Mouse (Mus musculus) embryonic facial prominence, embryonic 13.5 days (tissue): Measurements from ENCODE around the gene Olfr1123. TPM values are rescaled to one million over a fixed set of nuclear protein-coding genes. Genes with fewer than 3 reads are reported as not detected.

Experiments
- polyA plus RNA-seq: library from polyadenylated mRNA; unstranded; fragments of >200 nt; fragmentation: Nextera tagmentation; extraction: Ambion mirVana; gene quantifications from 2 replicates; pipeline ENCODE4 v1.2.1, GENCODE M21; 2015

Gene Olfr1123
- polyA plus RNA-seq, 1 experiment from 2014 or later = not detected

Other genes with a start within 250 kb of the Olfr1123 start
- not detected in 2 replicates for gene Olfr1112, start 228.8 kb upstream of the Olfr1123 start, polyA plus RNA-seq
- not detected in 2 replicates for gene Olfr1113, start 207.7 kb upstream of the Olfr1123 start, polyA plus RNA-seq
- not detected in 2 replicates for gene Olfr1115, start 168.6 kb upstream of the Olfr1123 start, polyA plus RNA-seq
- gene Olfr1116, start 149.1 kb upstream of the Olfr1123 start, polyA plus RNA-seq = not detected in 2 replicates
- not detected in 2 replicates for gene Olfr1118, start 109.1 kb upstream of the Olfr1123 start, polyA plus RNA-seq
- gene Olfr1120, start 61.8 kb upstream of the Olfr1123 start, polyA plus RNA-seq = not detected in 2 replicates
- not detected in 2 replicates for gene Olfr1121, start 46.7 kb upstream of the Olfr1123 start, polyA plus RNA-seq
- gene Olfr1122, start 30.8 kb upstream of the Olfr1123 start, polyA plus RNA-seq = not detected in 2 replicates
- 0.14 TPM in 1 of 2 replicates, not detected in the other for gene Olfr1124, start 13.6 kb downstream of the Olfr1123 start, polyA plus RNA-seq
- not detected in 2 replicates for gene Olfr1126, start 37.3 kb downstream of the Olfr1123 start, polyA plus RNA-seq
- gene Pramel7, start 80.5 kb downstream of the Olfr1123 start, polyA plus RNA-seq = not detected in 2 replicates
- not detected in 2 replicates for gene Pramel6, start 89.9 kb downstream of the Olfr1123 start, polyA plus RNA-seq
- gene Olfr153, start 115.2 kb downstream of the Olfr1123 start, polyA plus RNA-seq = not detected in 2 replicates
- not detected in 2 replicates for gene Olfr1128, start 128.9 kb downstream of the Olfr1123 start, polyA plus RNA-seq
- gene Olfr1129, start 157.3 kb downstream of the Olfr1123 start, polyA plus RNA-seq = not detected in 2 replicates
- not detected in 2 replicates for gene Olfr1130, start 189.6 kb downstream of the Olfr1123 start, polyA plus RNA-seq
- not detected in 2 replicates for gene Olfr1131, start 210.5 kb downstream of the Olfr1123 start, polyA plus RNA-seq
- not detected in 2 replicates for gene Olfr1132, start 220.9 kb downstream of the Olfr1123 start, polyA plus RNA-seq
- not detected in 2 replicates for gene Olfr1133, start 230.7 kb downstream of the Olfr1123 start, polyA plus RNA-seq
- gene Olfr1134, start 241.8 kb downstream of the Olfr1123 start, polyA plus RNA-seq = not detected in 2 replicates